Mouse (Mus musculus) fibroblast of lung, adult 2 months (primary cell): Measurements from ENCODE around the gene Nus1.

Experiments
- DNase-seq: peaks from one replicate; pipeline ENCODE4 v3.0.0-alpha.2; 2011; ENCODE audit warnings: low read depth

Nus1 gene

GRCm38 (mm10) chr10:52417299-52417997 is at the start of gene Nus1:
Nus1 (plus strand) TSS chr10:52417547.
- DNase-seq: peak; percentile 88

GRCm38 (mm10) chr10:52368376-52368775 is 49.0 kb upstream of the Nus1 start:
- DNase-seq: no peak

- DNase-seq: no peak
Measured at GRCm38 (mm10) chr10:52373834-52374233, 43.5 kb upstream of the Nus1 start.

GRCm38 (mm10) chr10:52374651-52375050 is 42.7 kb upstream of the Nus1 start:
- DNase-seq: no peak

- DNase-seq: no peak
Measured at GRCm38 (mm10) chr10:52376422-52376821, 40.9 kb upstream of the Nus1 start.

- DNase-seq: no peak
Measured at GRCm38 (mm10) chr10:52377813-52378212, 39.5 kb upstream of the Nus1 start.

- DNase-seq: no peak
Measured at GRCm38 (mm10) chr10:52381321-52381801, 36.0 kb upstream of the Nus1 start.

GRCm38 (mm10) chr10:52381845-52382591 is 35.3 kb upstream of the Nus1 start, which contains the start of gene Gopc:
Gopc (minus strand) TSS chr10:52382124.
- peak; percentile 91 for DNase-seq

- DNase-seq: no peak
Measured at GRCm38 (mm10) chr10:52383022-52383421, 34.3 kb upstream of the Nus1 start.

- no peak for DNase-seq
Measured at GRCm38 (mm10) chr10:52383522-52383921, 33.8 kb upstream of the Nus1 start.

- no peak for DNase-seq
Measured at GRCm38 (mm10) chr10:52384823-52385610, 32.3 kb upstream of the Nus1 start.

- no peak for DNase-seq
Measured at GRCm38 (mm10) chr10:52387192-52387591, 30.2 kb upstream of the Nus1 start.

- DNase-seq: no peak
Measured at GRCm38 (mm10) chr10:52388922-52389430, 28.4 kb upstream of the Nus1 start, which contains the start of gene Nepn. Nepn (plus strand) TSS chr10:52388972.

- DNase-seq: no peak
Measured at GRCm38 (mm10) chr10:52389438-52389837, 27.9 kb upstream of the Nus1 start.

GRCm38 (mm10) chr10:52391208-52391607 is 26.1 kb upstream of the Nus1 start:
- no peak for DNase-seq

- no peak for DNase-seq
Measured at GRCm38 (mm10) chr10:52396647-52397046, 20.7 kb upstream of the Nus1 start.

- DNase-seq: no peak
Measured at GRCm38 (mm10) chr10:52398715-52399114, 18.6 kb upstream of the Nus1 start.

GRCm38 (mm10) chr10:52399722-52400121 is 17.6 kb upstream of the Nus1 start:
- no peak for DNase-seq

GRCm38 (mm10) chr10:52405160-52405559 is 12.2 kb upstream of the Nus1 start:
- DNase-seq: no peak

GRCm38 (mm10) chr10:52407526-52407925 is 9.8 kb upstream of the Nus1 start:
- no peak for DNase-seq

GRCm38 (mm10) chr10:52415020-52415419 is 2.3 kb upstream of the Nus1 start:
- DNase-seq: no peak

GRCm38 (mm10) chr10:52416458-52416857 is 889 bp upstream of the Nus1 start:
- DNase-seq: no peak
